Mouse (Mus musculus) small intestine, adult 2 months (tissue): ENCODE results near the gene Olfr625-ps1.

ENCODE experiments used
- CTCF ChIP-seq: fragments of 200-500 bp; IDR thresholded peaks from 2 replicates; pipeline ENCODE4 v1.5.1; 2012; ENCODE audit warnings: low read depth, mild to moderate bottlenecking, control low read depth, inconsistent platforms, low read length, moderate library complexity, mixed read lengths; ENCODE audit not compliant: insufficient replicate concordance, insufficient read length; ENCODE audit errors: extremely low read depth
- POLR2A ChIP-seq: fragments of 200-500 bp; IDR thresholded peaks from 2 replicates; pipeline ENCODE4 v1.6.1; 2012; ENCODE audit warnings: low read depth, mild to moderate bottlenecking, control low read depth, inconsistent platforms, low read length, moderate library complexity

GRCm38 (mm10) chr7:103642602-103643001 lies 39.9 kb upstream of the Olfr625-ps1 start, which contains the start of gene Olfr622:
- TF ChIP-seq CTCF (no peak), POLR2A (no peak)
